Mouse (Mus musculus) myocyte (in vitro differentiated cells): ENCODE measurements around the gene Lcp1. TPM values are rescaled to one million over a fixed set of nuclear protein-coding genes. Genes with fewer than 3 reads are reported as not detected.

Experiments
- H3K27me3 ChIP-seq: one replicate; pipeline ENCODE4 v1.6.1; 2011; ENCODE audit not compliant: control insufficient read depth, insufficient read depth, insufficient read length
- H3K36me3 ChIP-seq: one replicate; pipeline ENCODE4 v1.6.1; 2011; ENCODE audit not compliant: control insufficient read depth, insufficient read depth
- H3K4me2 ChIP-seq: one replicate; pipeline ENCODE4 v1.6.1; 2011; ENCODE audit warnings: low read depth, control low read depth
- H3K4me3 ChIP-seq: one replicate; pipeline ENCODE4 v1.5.1; 2011; ENCODE audit warnings: mild to moderate bottlenecking, control low read depth, moderate library complexity
- H3K79me2 ChIP-seq: one replicate; pipeline ENCODE4 v1.6.1; 2011; ENCODE audit not compliant: control insufficient read depth, insufficient read depth
- H3ac ChIP-seq: one replicate; pipeline ENCODE4 v1.6.1; 2011; ENCODE audit not compliant: control insufficient read depth, insufficient read length
- CEBPB ChIP-seq: IDR thresholded peaks from 2 replicates; pipeline ENCODE4 v1.6.1; 2011; ENCODE audit warnings: mild to moderate bottlenecking, moderate library complexity; ENCODE audit not compliant: poor library complexity, insufficient read depth, severe bottlenecking
- E2F4 ChIP-seq: IDR thresholded peaks from one replicate; pipeline ENCODE4 v1.6.1; 2011; ENCODE audit warnings: mild to moderate bottlenecking, control low read depth, moderate library complexity; ENCODE audit not compliant: insufficient read depth
- MAX ChIP-seq: IDR thresholded peaks from one replicate; pipeline ENCODE4 v1.6.1; 2011; ENCODE audit warnings: low read depth, mild to moderate bottlenecking, control low read depth
- MYOD1 ChIP-seq, 3 experiments: IDR thresholded peaks; one replicate each; pipeline ENCODE4 v1.6.1; 2011; ENCODE audit warnings: control low read depth in 2 of 3, low read depth in 2 of 3, mild to moderate bottlenecking in 2 of 3, moderate library complexity in 1 of 3; ENCODE audit not compliant: insufficient read length in 2 of 3, control insufficient read depth in 1 of 3
- MYOG ChIP-seq, 3 experiments: IDR thresholded peaks; one replicate each; pipeline ENCODE4 v1.6.1; 2011; ENCODE audit warnings: control low read depth in 2 of 3, low read depth in 2 of 3, mild to moderate bottlenecking in 2 of 3; ENCODE audit not compliant: insufficient read length in 2 of 3, control insufficient read depth in 1 of 3, insufficient read depth in 1 of 3
- POLR2A ChIP-seq: IDR thresholded peaks from one replicate; pipeline ENCODE4 v1.6.1; 2011; ENCODE audit warnings: low read depth, mild to moderate bottlenecking, control low read depth, moderate library complexity; ENCODE audit not compliant: insufficient read length
- POLR2AphosphoS2 ChIP-seq: IDR thresholded peaks from one replicate; pipeline ENCODE4 v1.6.1; 2011; ENCODE audit warnings: low read depth, control low read depth; ENCODE audit not compliant: insufficient read length
- REST ChIP-seq: IDR thresholded peaks from one replicate; pipeline ENCODE4 v1.6.1; 2011; ENCODE audit warnings: mild to moderate bottlenecking, control low read depth, moderate library complexity; ENCODE audit not compliant: insufficient read depth, insufficient read length
- SRF ChIP-seq: IDR thresholded peaks from one replicate; pipeline ENCODE4 v1.6.1; 2011; ENCODE audit warnings: low read depth; ENCODE audit not compliant: control insufficient read depth, insufficient read length
- TCF12 ChIP-seq: IDR thresholded peaks from one replicate; pipeline ENCODE4 v1.6.1; 2011; ENCODE audit warnings: mild to moderate bottlenecking, control low read depth; ENCODE audit not compliant: poor library complexity, insufficient read depth, severe bottlenecking
- TCF3 ChIP-seq: IDR thresholded peaks from one replicate; pipeline ENCODE4 v1.6.1; 2011; ENCODE audit warnings: low read depth, control low read depth; ENCODE audit not compliant: insufficient read length
- USF1 ChIP-seq: IDR thresholded peaks from one replicate; pipeline ENCODE4 v1.6.1; 2011; ENCODE audit warnings: low read depth, mild to moderate bottlenecking, control low read depth, moderate library complexity
- polyA plus RNA-seq: library from polyadenylated mRNA; unstranded; fragments of >200 nt; fragmentation: generic; extraction: Trizol; gene quantifications from one replicate; pipeline ENCODE4 v1.2.1, GENCODE M21; 2012; ENCODE audit warnings: missing spikeins

Lcp1 gene
- polyA plus RNA-seq, 1 experiment: not detected

- Histone ChIP-seq H3K36me3 (no peaks in the 10 kb centered on the region), H3K79me2 (no peaks in the 10 kb centered on the region), H3ac (no peak overlapping the region), H3K27me3 (peaks cover 21% of the 10 kb centered on the region), H3K4me2 (no peak overlapping the region), H3K4me3 (no peak overlapping the region)
- TF ChIP-seq USF1 (no peak), POLR2AphosphoS2 (no peak), SRF (no peak), CEBPB (no peak), MAX (no peak), REST (no peak), TCF3 (no peak), MYOG (IDR thresholded peaks at IDR 0.05; ENCODE audit: control insufficient read depth in 1 of 3, insufficient read depth in 1 of 3, insufficient read length in 2 of 3, low read depth in 2 of 3) (no peak)
These were observed 62.0 kb downstream of the Lcp1 start for GRCm38 (mm10) chr14:75192858-75193257.

- Histone ChIP-seq H3K36me3 (no peaks in the 10 kb centered on the region), H3K27me3 (peaks cover 20% of the 10 kb centered on the region), H3K4me2 (no peak overlapping the region), H3K4me3 (no peak overlapping the region), H3ac (no peak overlapping the region), H3K79me2 (no peaks in the 10 kb centered on the region)
- TF ChIP-seq POLR2A (no peak), POLR2AphosphoS2 (no peak), USF1 (no peak), MYOG (IDR thresholded peaks at IDR 0.05; ENCODE audit: control insufficient read depth in 1 of 3, insufficient read depth in 1 of 3, insufficient read length in 2 of 3, low read depth in 2 of 3) (no peak)
These were observed 64.6 kb downstream of the Lcp1 start for GRCm38 (mm10) chr14:75195530-75195929.

- Histone ChIP-seq H3K4me2 (no peak overlapping the region), H3ac (no peak overlapping the region), H3K4me3 (no peak overlapping the region), H3K27me3 (peaks cover 17% of the 10 kb centered on the region), H3K36me3 (no peaks in the 10 kb centered on the region), H3K79me2 (no peaks in the 10 kb centered on the region)
- no peak for TF ChIP-seq REST
- no peak for TF ChIP-seq TCF12
- TF ChIP-seq MAX: no peak
- no peak for TF ChIP-seq USF1
- TF ChIP-seq E2F4: no peak
- no peak for TF ChIP-seq SRF
These were observed 66.1 kb downstream of the Lcp1 start for GRCm38 (mm10) chr14:75197027-75197426.

- Histone ChIP-seq H3K4me2 (no peak overlapping the region), H3K36me3 (no peaks in the 10 kb centered on the region), H3K4me3 (no peak overlapping the region), H3ac (no peak overlapping the region), H3K27me3 (peaks cover 12% of the 10 kb centered on the region), H3K79me2 (no peaks in the 10 kb centered on the region)
- TF ChIP-seq TCF12 (no peak), MYOD1 (IDR thresholded peaks at IDR 0.05; ENCODE audit: control insufficient read depth in 1 of 3, insufficient read length in 2 of 3, low read depth in 2 of 3) (no peak), E2F4 (no peak), POLR2A (no peak), REST (no peak), POLR2AphosphoS2 (no peak), SRF (no peak), MYOG (IDR thresholded peaks at IDR 0.05; ENCODE audit: control insufficient read depth in 1 of 3, insufficient read depth in 1 of 3, insufficient read length in 2 of 3, low read depth in 2 of 3) (no peak), TCF3 (no peak), USF1 (no peak), CEBPB (no peak), MAX (no peak)
These were observed 66.8 kb downstream of the Lcp1 start for GRCm38 (mm10) chr14:75197660-75198059.

GRCm38 (mm10) chr14:75205363-75206051 lies 74.6 kb downstream of the Lcp1 start:
- Histone ChIP-seq H3K4me2 (no peak overlapping the region), H3ac (no peak overlapping the region), H3K27me3 (peaks cover under 1% of the 10 kb centered on the region), H3K79me2 (no peaks in the 10 kb centered on the region), H3K36me3 (no peaks in the 10 kb centered on the region), H3K4me3 (no peak overlapping the region)
- TF ChIP-seq TCF12: no peak
- TF ChIP-seq POLR2A: no peak
- no peak for TF ChIP-seq REST
- TF ChIP-seq TCF3: no peak
- TF ChIP-seq CEBPB: no peak
- TF ChIP-seq MYOD1 (IDR thresholded peaks at IDR 0.05; ENCODE audit: control insufficient read depth in 1 of 3, insufficient read length in 2 of 3, low read depth in 2 of 3): no peak
- no peak for TF ChIP-seq USF1
- TF ChIP-seq MAX: no peak
- TF ChIP-seq E2F4: no peak
- TF ChIP-seq MYOG (IDR thresholded peaks at IDR 0.05; ENCODE audit: control insufficient read depth in 1 of 3, insufficient read depth in 1 of 3, insufficient read length in 2 of 3, low read depth in 2 of 3): no peak
- no peak for TF ChIP-seq SRF
- no peak for TF ChIP-seq POLR2AphosphoS2
